Mouse (Mus musculus) CH12.LX (cell line): ENCODE measurements around the gene Phf2. TPM values are rescaled to one million over a fixed set of nuclear protein-coding genes. Genes with fewer than 3 reads are reported as not detected.

Source experiments
- DNase-seq: peaks from one replicate; pipeline ENCODE4 v3.0.0-alpha.2; 2013; ENCODE audit errors: extremely low read depth
- H3K27ac ChIP-seq: 2 replicates; pipeline ENCODE4 v1.5.1; 2012; ENCODE audit warnings: low read depth, mild to moderate bottlenecking, control low read depth, moderate library complexity; ENCODE audit not compliant: insufficient read depth
- H3K27me3 ChIP-seq: replicated peaks from 2 replicates; pipeline ENCODE3; 2012; ENCODE audit warnings: inconsistent platforms
- H3K36me3 ChIP-seq, 2 experiments: replicated peaks in 1 of 2; 2 replicates each; pipeline versions ENCODE3 to v1.6.1; 2012; ENCODE audit warnings: inconsistent platforms in 1 of 2, low read length in 1 of 2, mild to moderate bottlenecking in 1 of 2, mixed read lengths in 1 of 2, moderate library complexity in 1 of 2; ENCODE audit not compliant: control insufficient read depth in 1 of 2, insufficient read depth in 1 of 2
- H3K4me1 ChIP-seq, 2 experiments: 2 replicates each; pipeline ENCODE4 v1.6.1; 2012; ENCODE audit warnings: inconsistent platforms in 1 of 2, moderate library complexity in 1 of 2; ENCODE audit not compliant: insufficient read depth in 2 of 2, control insufficient read depth in 1 of 2
- H3K4me2 ChIP-seq: 2 replicates; pipeline ENCODE4 v1.6.1; 2012; ENCODE audit warnings: low read depth, mild to moderate bottlenecking, control low read depth; ENCODE audit not compliant: poor library complexity, insufficient read depth, severe bottlenecking
- H3K4me3 ChIP-seq, 3 experiments: fragments of 150-350 bp in 1 of 3; sonication (generic) in 1 of 3; replicated peaks in 1 of 3; 2 replicates each; pipeline versions ENCODE3 to v1.5.1; 2011 to 2012; ENCODE audit warnings: low read depth in 2 of 3, low read length in 2 of 3, mild to moderate bottlenecking in 2 of 3, moderate library complexity in 2 of 3, control low read depth in 1 of 3, improper control_type of control experiment in 1 of 3, inconsistent platforms in 1 of 3, mixed read lengths in 1 of 3; ENCODE audit not compliant: poor library complexity in 1 of 3
- H3K79me2 ChIP-seq: replicated peaks from 2 replicates; pipeline ENCODE4 v1.6.1; 2012; ENCODE audit warnings: mild to moderate bottlenecking, moderate library complexity; ENCODE audit not compliant: control insufficient read depth, poor library complexity, insufficient read depth, severe bottlenecking; ENCODE audit errors: extremely low read depth
- H3K9ac ChIP-seq: 2 replicates; pipeline ENCODE4 v1.6.1; 2012; ENCODE audit warnings: low read depth, mild to moderate bottlenecking, control low read depth, moderate library complexity; ENCODE audit not compliant: insufficient read depth
- H3K9me3 ChIP-seq: replicated peaks from 2 replicates; pipeline ENCODE3; 2012; ENCODE audit warnings: low read length, inconsistent platforms, mixed read lengths
- CHD2 ChIP-seq: IDR thresholded peaks from 2 replicates; pipeline ENCODE4 v1.6.1; 2011; ENCODE audit warnings: low read length, improper control_type of control experiment
- E2F4 ChIP-seq: IDR thresholded peaks from 2 replicates; pipeline ENCODE4 v1.6.1; 2011; ENCODE audit warnings: low read depth, low read length, improper control_type of control experiment; ENCODE audit not compliant: insufficient replicate concordance
- ELF1 ChIP-seq: IDR thresholded peaks from 2 replicates; pipeline ENCODE4 v1.6.1; 2014; ENCODE audit warnings: low read depth, mild to moderate bottlenecking, inconsistent platforms, low read length, improper control_type of control experiment
- EP300 ChIP-seq: IDR thresholded peaks from 2 replicates; pipeline ENCODE4 v1.6.1; 2011; ENCODE audit warnings: low read length, improper control_type of control experiment
- GABPA ChIP-seq: IDR thresholded peaks from 2 replicates; pipeline ENCODE4 v1.6.1; 2012; ENCODE audit warnings: low read depth, low read length, improper control_type of control experiment, inconsistent platforms; ENCODE audit not compliant: insufficient replicate concordance
- HCFC1 ChIP-seq: IDR thresholded peaks from 2 replicates; pipeline ENCODE4 v1.6.1; 2012; ENCODE audit warnings: low read depth, mild to moderate bottlenecking, inconsistent platforms, low read length, improper control_type of control experiment
- IRF4 ChIP-seq: IDR thresholded peaks from 2 replicates; pipeline ENCODE4 v1.6.1; 2014; ENCODE audit warnings: low read depth, mild to moderate bottlenecking, inconsistent platforms, low read length, improper control_type of control experiment
- JUN ChIP-seq: IDR thresholded peaks from 2 replicates; pipeline ENCODE4 v1.6.1; 2011; ENCODE audit warnings: low read depth, mild to moderate bottlenecking, low read length, improper control_type of control experiment, moderate library complexity; ENCODE audit not compliant: insufficient read depth
- JUND ChIP-seq: conservative IDR thresholded peaks from 2 replicates; pipeline ENCODE4 v1.6.1; 2011; ENCODE audit warnings: low read depth, low read length, improper control_type of control experiment
- MAFK ChIP-seq: IDR thresholded peaks from 2 replicates; pipeline ENCODE4 v1.6.1; 2011; ENCODE audit warnings: low read length, improper control_type of control experiment; ENCODE audit not compliant: insufficient replicate concordance
- MAX ChIP-seq: IDR thresholded peaks from 2 replicates; pipeline ENCODE4 v1.6.1; 2011; ENCODE audit warnings: low read length, improper control_type of control experiment
- MAZ ChIP-seq: IDR thresholded peaks from 2 replicates; pipeline ENCODE4 v1.6.1; 2012; ENCODE audit warnings: low read depth, mild to moderate bottlenecking, inconsistent platforms, low read length, improper control_type of control experiment, moderate library complexity
- MXI1 ChIP-seq: IDR thresholded peaks from 2 replicates; pipeline ENCODE4 v1.6.1; 2011; ENCODE audit warnings: mild to moderate bottlenecking, low read depth, low read length, improper control_type of control experiment
- MYC ChIP-seq: IDR thresholded peaks from 2 replicates; pipeline ENCODE4 v1.6.1; 2011; ENCODE audit warnings: low read depth, mild to moderate bottlenecking, improper control_type of control experiment, low read length
- NELFE ChIP-seq: IDR thresholded peaks from 2 replicates; pipeline ENCODE4 v1.6.1; 2011; ENCODE audit warnings: low read depth, low read length, improper control_type of control experiment
- NRF1 ChIP-seq: IDR thresholded peaks from 2 replicates; pipeline ENCODE4 v1.6.1; 2014; ENCODE audit warnings: low read depth, mild to moderate bottlenecking, inconsistent platforms, low read length, improper control_type of control experiment, moderate library complexity
- PAX5 ChIP-seq: IDR thresholded peaks from 2 replicates; pipeline ENCODE4 v1.6.1; 2012; ENCODE audit warnings: low read length, inconsistent platforms, mixed read lengths
- POLR2A ChIP-seq: IDR thresholded peaks from 2 replicates; pipeline ENCODE4 v1.6.1; 2011; ENCODE audit warnings: low read depth, mild to moderate bottlenecking, improper control_type of control experiment, low read length
- POLR2AphosphoS2 ChIP-seq: IDR thresholded peaks from 2 replicates; pipeline ENCODE4 v1.6.1; 2011; ENCODE audit warnings: low read depth, low read length, improper control_type of control experiment
- RAD21 ChIP-seq: IDR thresholded peaks from 2 replicates; pipeline ENCODE4 v1.6.1; 2011; ENCODE audit warnings: low read depth, mild to moderate bottlenecking, low read length, improper control_type of control experiment, moderate library complexity
- SIN3A ChIP-seq: IDR thresholded peaks from 2 replicates; pipeline ENCODE4 v1.6.1; 2012; ENCODE audit warnings: low read length, improper control_type of control experiment, inconsistent platforms
- SMC3 ChIP-seq: IDR thresholded peaks from 2 replicates; pipeline ENCODE4 v1.6.1; 2011; ENCODE audit warnings: low read depth, low read length, improper control_type of control experiment
- TBP ChIP-seq: conservative IDR thresholded peaks from 2 replicates; pipeline ENCODE4 v1.6.1; 2011; ENCODE audit warnings: low read depth, low read length, improper control_type of control experiment
- UBTF ChIP-seq: IDR thresholded peaks from 2 replicates; pipeline ENCODE4 v1.6.1; 2012; ENCODE audit warnings: low read depth, mild to moderate bottlenecking, inconsistent platforms, low read length, improper control_type of control experiment, moderate library complexity
- ZKSCAN1 ChIP-seq: IDR thresholded peaks from 2 replicates; pipeline ENCODE4 v1.6.1; 2012; ENCODE audit warnings: low read depth, inconsistent platforms, low read length, improper control_type of control experiment, borderline replicate concordance
- ZMIZ1 ChIP-seq: IDR thresholded peaks from 2 replicates; pipeline ENCODE4 v1.6.1; 2012; ENCODE audit warnings: low read depth, mild to moderate bottlenecking, inconsistent platforms, low read length, improper control_type of control experiment
- dilution Hi-C: fragments of 300-500 bp; cut with MboI; formaldehyde crosslinking; loops from 2 replicates; pipeline ENCODE4 v1.14.3; 2020; ENCODE audit warnings: low sequenced_read_pairs; ENCODE audit not compliant: extremely low pct_unique_long_range_greater_than_20kb, extremely low pct_ligation_motif_present
- in situ Hi-C: fragments of 300-500 bp; cut with MboI; formaldehyde crosslinking; loops from 3 replicates; pipeline ENCODE4 v1.14.3; 2019; ENCODE audit warnings: low sequenced_read_pairs, low pct_ligation_motif_present, low pct_unique_long_range_greater_than_20kb, mixed read lengths
- polyA plus RNA-seq: library from polyadenylated mRNA; unstranded; fragments of >175 nt; gene quantifications from 2 replicates; pipeline ENCODE4 v1.2.1, GENCODE M21; 2012; ENCODE audit warnings: low read depth; ENCODE audit not compliant: insufficient read length
- total RNA-seq, 2 experiments: library from RNA; depleted of rRNA; stranded (reverse); fragments of 300-350 nt in 1 of 2; fragments of >200 nt in 1 of 2; gene quantifications; 2 replicates each; pipeline ENCODE4 v1.2.3; 2012 to 2014

Phf2 gene
- total and polyA plus RNA-seq, 3 experiments, result 2.3 to 14.2 (median 6.7) TPM

- no peaks in the 10 kb centered on the region for H3K9me3 ChIP-seq
- peaks cover 14 to 47% of the 10 kb centered on the region in 2 experiments for H3K4me1 ChIP-seq
- peaks cover 0 to 11% of the 10 kb centered on the region in 2 experiments for H3K36me3 ChIP-seq
- no peak overlapping the region for H3K4me2 ChIP-seq
- in situ Hi-C loops, result loop anchor here (25.0 kb wide), 1 partner anchor 336 kb away; the partner anchor contains the start of gene Ninj1
- no peak overlapping the region for H3K27ac ChIP-seq
- DNase-seq, result no peak
- H3K27me3 ChIP-seq, result no peaks in the 10 kb centered on the region
- H3K79me2 ChIP-seq, result 0 out of 2 replicates have a peak, but pooled peaks cover 3% of the 10 kb centered on the region
- no peak overlapping the region for H3K4me3 ChIP-seq
- H3K9ac ChIP-seq, result no peak overlapping the region
- dilution Hi-C loops, result no loop called here
- no peak for TF ChIP-seq MAX
- no peak for TF ChIP-seq MAFK
- TF ChIP-seq E2F4, result no peak
- TF ChIP-seq RAD21, result no peak
- TF ChIP-seq UBTF, result no peak
- TF ChIP-seq CHD2, result no peak
- no peak for TF ChIP-seq ZMIZ1
- TF ChIP-seq NRF1, result no peak
- no peak for TF ChIP-seq IRF4
- TF ChIP-seq ELF1, result no peak
Measured at GRCm38 (mm10) chr13:48851719-48852118, 19.2 kb downstream of the Phf2 start.

GRCm38 (mm10) chr13:48850771-48851170 is 20.1 kb downstream of the Phf2 start:
- Histone ChIP-seq H3K27ac (no peak overlapping the region), H3K79me2 (0 out of 2 replicates have a peak, but pooled peaks cover 3% of the 10 kb centered on the region), H3K4me3 (no peak overlapping the region), H3K9me3 (no peaks in the 10 kb centered on the region), H3K9ac (no peak overlapping the region), H3K4me1 (peaks cover 9 to 40% of the 10 kb centered on the region in 2 experiments), H3K27me3 (no peaks in the 10 kb centered on the region), H3K4me2 (no peak overlapping the region), H3K36me3 (peaks cover 0 to 9% of the 10 kb centered on the region in 2 experiments)
- in situ Hi-C loops, result loop anchor here (25.0 kb wide), 1 partner anchor 337 kb away; the partner anchor contains the start of gene Ninj1
- no peak for DNase-seq
- TF ChIP-seq ZMIZ1 (no peak), GABPA (no peak), PAX5 (no peak), TBP (no peak)
- dilution Hi-C loops, result no loop called here

GRCm38 (mm10) chr13:48850326-48850725 is 20.6 kb downstream of the Phf2 start:
- no peak overlapping the region for H3K4me2 ChIP-seq
- H3K36me3 ChIP-seq, result peaks cover 0 to 8% of the 10 kb centered on the region in 2 experiments
- H3K9me3 ChIP-seq, result no peaks in the 10 kb centered on the region
- H3K27me3 ChIP-seq, result no peaks in the 10 kb centered on the region
- no peak overlapping the region for H3K27ac ChIP-seq
- 0 out of 2 replicates have a peak, but pooled peaks cover 3% of the 10 kb centered on the region for H3K79me2 ChIP-seq
- in situ Hi-C loops (loop anchor here (25.0 kb wide), 1 partner anchor 337 kb away; the partner anchor contains the start of gene Ninj1), dilution Hi-C loops (no loop called here)
- H3K4me3 ChIP-seq, result no peak overlapping the region
- no peak overlapping the region for H3K9ac ChIP-seq
- H3K4me1 ChIP-seq, result peaks cover 7 to 40% of the 10 kb centered on the region in 2 experiments
- DNase-seq, result no peak
- no peak for TF ChIP-seq JUND
- TF ChIP-seq MYC, result no peak
- no peak for TF ChIP-seq MAX
- no peak for TF ChIP-seq HCFC1
- no peak for TF ChIP-seq MAZ
- no peak for TF ChIP-seq POLR2AphosphoS2
- no peak for TF ChIP-seq MXI1
- TF ChIP-seq JUN, result no peak
- TF ChIP-seq SMC3, result no peak
- TF ChIP-seq TBP, result no peak
- TF ChIP-seq UBTF, result no peak
- no peak for TF ChIP-seq SIN3A
- TF ChIP-seq RAD21, result no peak
- no peak for TF ChIP-seq ZKSCAN1
- TF ChIP-seq NELFE, result no peak
- TF ChIP-seq CHD2, result no peak
- no peak for TF ChIP-seq EP300
- TF ChIP-seq POLR2A, result no peak
